Mouse (Mus musculus): ENCODE results near the gene Cyp2c37.
"Not testable (repeated sequence)": the region's sequence is repeated elsewhere in the genome, so short reads cannot be mapped to it uniquely, and the experiment has no call there.

Cyp2c37 gene

DNA sequence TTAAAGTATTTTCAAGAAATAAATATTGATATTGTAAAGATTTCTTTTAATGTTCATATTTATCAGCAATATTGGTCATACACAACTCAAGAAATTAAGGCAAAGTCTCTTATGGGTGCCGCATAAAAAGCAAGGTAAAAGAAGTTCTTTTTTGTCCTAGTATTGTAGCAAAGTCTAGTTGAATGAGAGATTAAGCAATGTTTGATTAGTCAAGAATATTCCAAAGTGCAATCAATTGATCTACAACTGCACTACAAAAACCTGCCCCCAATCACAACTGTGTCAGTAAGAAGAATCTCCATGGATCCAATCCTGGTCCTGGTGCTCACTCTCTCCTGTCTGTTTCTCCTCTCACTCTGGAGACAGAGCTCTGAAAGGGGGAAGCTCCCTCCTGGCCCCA is at the start of gene Cyp2c37:
Gene Cyp2c37 (plus strand): TSS at position 285 of the 400 bp plus-strand sequence.
- not testable (repeated sequence) for DNase-seq (ENCODE audit: extremely low read depth, low read depth, low spot score)

DNA sequence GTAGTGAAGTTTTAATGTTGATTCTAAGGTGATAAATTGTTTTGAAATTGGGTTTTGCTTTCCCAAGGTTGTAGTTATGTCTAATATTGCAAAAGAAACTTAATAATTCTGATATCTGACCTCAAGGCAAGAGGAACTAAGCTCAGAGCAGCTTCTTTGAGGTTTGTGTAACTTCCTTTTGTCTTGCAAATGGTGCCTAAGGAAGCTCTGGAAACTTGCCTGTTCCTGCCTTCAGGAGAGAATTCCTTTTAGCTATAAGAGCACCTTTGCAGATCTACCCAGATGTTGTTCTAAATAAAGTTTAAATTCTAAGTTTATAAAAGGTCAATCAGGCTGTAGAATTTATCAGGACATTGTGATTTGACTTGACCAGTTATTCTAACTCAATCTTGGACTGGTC is 31.4 kb upstream of the Cyp2c37 start:
- DNase-seq (ENCODE audit: extremely low read depth, low read depth, low spot score): peak; percentile 19

DNA sequence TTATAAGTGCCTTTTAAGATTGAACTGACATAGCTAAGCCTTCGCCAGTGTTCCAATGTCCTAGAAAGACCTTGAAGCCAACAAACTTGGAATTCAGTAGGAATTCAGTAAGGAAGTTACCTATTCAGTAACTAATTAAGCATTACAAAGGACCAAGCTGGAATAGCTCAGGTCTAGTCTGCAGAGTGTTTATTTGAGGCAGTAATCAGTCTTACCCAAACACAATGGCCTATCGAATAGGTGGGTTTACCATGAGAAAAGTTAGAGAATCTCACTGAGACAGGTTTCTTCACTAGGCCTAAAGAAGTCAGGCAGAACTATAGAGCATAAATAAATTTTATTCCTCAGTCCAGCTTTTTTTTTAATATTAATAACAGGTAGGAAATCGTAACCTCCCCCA is 21.1 kb upstream of the Cyp2c37 start:
- not testable (repeated sequence) for DNase-seq (ENCODE audit: extremely low read depth, low read depth, low spot score)

DNA sequence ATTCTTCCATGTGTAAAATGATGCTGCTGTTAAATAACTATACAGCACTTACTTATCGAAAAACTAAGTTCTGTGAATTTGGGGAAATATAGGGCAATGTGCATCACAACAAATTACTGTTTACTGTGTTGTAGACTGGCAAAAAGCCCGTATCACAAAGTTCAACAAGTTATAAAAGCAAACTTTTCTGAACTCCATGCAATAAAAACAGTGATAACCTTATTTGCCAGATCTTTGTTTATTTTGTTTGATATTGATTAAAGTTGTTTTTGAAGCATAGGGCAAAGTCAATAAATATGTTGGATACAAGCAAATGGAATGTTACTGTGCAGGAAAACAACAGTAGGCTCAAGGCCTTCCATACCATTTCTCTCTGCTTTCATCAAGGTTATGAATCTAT is 2.8 kb upstream of the Cyp2c37 start:
- DNase-seq (ENCODE audit: extremely low read depth, low read depth, low spot score): no peak
